Mouse (Mus musculus) stomach, postnatal 0 days (tissue): ENCODE data around the gene Cnga4.

Experiments
- CTCF ChIP-seq: IDR thresholded peaks from 2 replicates; pipeline ENCODE4 v1.5.1; 2016; ENCODE audit warnings: antibody characterized with exemption, low read depth, mild to moderate bottlenecking, moderate library complexity
- EP300 ChIP-seq: optimal IDR thresholded peaks from 2 replicates; pipeline ENCODE3; 2016; ENCODE audit warnings: antibody characterized with exemption

GRCm38 (mm10) chr7:105441426-105441825 is 37.1 kb downstream of the Cnga4 start:
- TF ChIP-seq CTCF, result no peak
- TF ChIP-seq EP300, result no peak
